Mouse (Mus musculus) erythroblast, embryonic 14.5 days (primary cell): Measurements from ENCODE around the gene Pcbp1. TPM values are rescaled to one million over a fixed set of nuclear protein-coding genes. Genes with fewer than 3 reads are reported as not detected.

ENCODE experiments used
- H3K27me3 ChIP-seq: 2 replicates; pipeline ENCODE4 v1.6.1; 2012; ENCODE audit warnings: inconsistent platforms; ENCODE audit not compliant: control insufficient read depth
- H3K36me3 ChIP-seq: 2 replicates; pipeline ENCODE4 v1.6.1; 2012; ENCODE audit warnings: mild to moderate bottlenecking, inconsistent platforms; ENCODE audit not compliant: control insufficient read depth
- H3K4me1 ChIP-seq: 2 replicates; pipeline ENCODE4 v1.6.1; 2012; ENCODE audit warnings: inconsistent platforms; ENCODE audit not compliant: control insufficient read depth
- H3K4me3 ChIP-seq: replicated peaks from 2 replicates; pipeline ENCODE3; 2012; ENCODE audit warnings: moderate library complexity, mild to moderate bottlenecking, inconsistent platforms
- H3K9me3 ChIP-seq: 2 replicates; pipeline ENCODE4 v1.6.1; 2012; ENCODE audit warnings: low read length, inconsistent platforms, mixed read lengths; ENCODE audit not compliant: control insufficient read depth
- GATA1 ChIP-seq: IDR thresholded peaks from 2 replicates; pipeline ENCODE4 v1.6.1; 2012; ENCODE audit warnings: low read length, inconsistent platforms, mixed read lengths
- TAL1 ChIP-seq: IDR thresholded peaks from 3 replicates; pipeline ENCODE4 v1.6.1; 2012; ENCODE audit warnings: low read length, inconsistent platforms, mixed read lengths
- polyA plus RNA-seq: library from polyadenylated mRNA; stranded (reverse); fragments of >175 nt; gene quantifications from 2 replicates; pipeline ENCODE4 v1.2.3, GENCODE M21; 2012

The Pcbp1 gene
- polyA plus RNA-seq, 1 experiment, result 148 TPM

GRCm38 (mm10) chr6:86525646-86526031, 482 bp downstream of the Pcbp1 start:
- Histone ChIP-seq H3K9me3 (no peaks in the 10 kb centered on the region), H3K4me3 (peak overlapping the region; percentile 79), H3K27me3 (no peaks in the 10 kb centered on the region), H3K4me1 (peaks cover 43% of the 10 kb centered on the region), H3K36me3 (peaks cover 58% of the 10 kb centered on the region)
- TF ChIP-seq TAL1 (no peak), GATA1 (no peak)

- no peaks in the 10 kb centered on the region for H3K27me3 ChIP-seq
- TF ChIP-seq GATA1, result no peak; the same call in 1 of the 2 replicates
- no peak for TF ChIP-seq TAL1
- peak overlapping the region; percentile 79 for H3K4me3 ChIP-seq
- H3K4me1 ChIP-seq, result peaks cover 43% of the 10 kb centered on the region
- no peaks in the 10 kb centered on the region for H3K9me3 ChIP-seq
- peaks cover 53% of the 10 kb centered on the region for H3K36me3 ChIP-seq
Measured at GRCm38 (mm10) chr6:86524879-86525645, 1.1 kb downstream of the Pcbp1 start.

- peak overlapping the region; percentile 79 for H3K4me3 ChIP-seq
- no peaks in the 10 kb centered on the region for H3K9me3 ChIP-seq
- H3K4me1 ChIP-seq, result peaks cover 42% of the 10 kb centered on the region
- peaks cover 48% of the 10 kb centered on the region for H3K36me3 ChIP-seq
- TF ChIP-seq GATA1 (no peak), TAL1 (no peak)
- H3K27me3 ChIP-seq, result no peaks in the 10 kb centered on the region
Measured at GRCm38 (mm10) chr6:86523755-86524434, 2.2 kb downstream of the Pcbp1 start.

GRCm38 (mm10) chr6:86523242-86523754, 2.8 kb downstream of the Pcbp1 start:
- Histone ChIP-seq H3K4me3 (peak overlapping the region; percentile 79), H3K27me3 (no peaks in the 10 kb centered on the region), H3K36me3 (peaks cover 45% of the 10 kb centered on the region), H3K9me3 (no peaks in the 10 kb centered on the region), H3K4me1 (peaks cover 40% of the 10 kb centered on the region)
- TF ChIP-seq GATA1 (no peak), TAL1 (no peak)

- H3K9me3 ChIP-seq, result no peaks in the 10 kb centered on the region
- H3K36me3 ChIP-seq, result peaks cover 43% of the 10 kb centered on the region
- H3K4me1 ChIP-seq, result peaks cover 30% of the 10 kb centered on the region
- TF ChIP-seq TAL1, result no peak; the same call in 2 of the 3 replicates
- TF ChIP-seq GATA1, result no peak
- no peaks in the 10 kb centered on the region for H3K27me3 ChIP-seq
- H3K4me3 ChIP-seq, result peak overlapping the region; percentile 2
Measured at GRCm38 (mm10) chr6:86522001-86522911, 3.9 kb downstream of the Pcbp1 start.

- Histone ChIP-seq H3K36me3 (peaks cover 34% of the 10 kb centered on the region), H3K4me3 (no peak overlapping the region), H3K4me1 (peaks cover 25% of the 10 kb centered on the region), H3K27me3 (no peaks in the 10 kb centered on the region), H3K9me3 (no peaks in the 10 kb centered on the region)
- no peak for TF ChIP-seq TAL1
- no peak for TF ChIP-seq GATA1
Measured at GRCm38 (mm10) chr6:86519767-86520345, 6.3 kb downstream of the Pcbp1 start.

GRCm38 (mm10) chr6:86516021-86516420, 10.1 kb downstream of the Pcbp1 start:
- TF ChIP-seq TAL1, result no peak
- Histone ChIP-seq H3K9me3 (no peaks in the 10 kb centered on the region), H3K4me3 (no peak overlapping the region), H3K36me3 (peaks cover 2% of the 10 kb centered on the region), H3K27me3 (no peaks in the 10 kb centered on the region), H3K4me1 (peaks cover 7% of the 10 kb centered on the region; the same call in 1 of the 2 replicates)

- Histone ChIP-seq H3K27me3 (no peaks in the 10 kb centered on the region), H3K4me1 (peaks cover 19% of the 10 kb centered on the region), H3K36me3 (no peaks in the 10 kb centered on the region), H3K9me3 (no peaks in the 10 kb centered on the region), H3K4me3 (no peak overlapping the region)
- TF ChIP-seq GATA1 (no peak), TAL1 (no peak)
Measured at GRCm38 (mm10) chr6:86513296-86513695, 12.8 kb downstream of the Pcbp1 start.
